Mouse (Mus musculus): Measurements from ENCODE around the gene Tas1r1.

- no peak for TF ChIP-seq CTCF (IDR thresholded peaks at IDR 0.05; ENCODE audit: low read depth)
- no peak for TF ChIP-seq EP300 (IDR thresholded peaks at IDR 0.05; ENCODE audit: low read depth)
Observed at GRCm38 (mm10) chr4:152077191-152077590, 38.8 kb upstream of the Tas1r1 start.

Measured in liver, postnatal 0 days (tissue).